In genomic region chr7:144097314-144097713, GRCm38 (mm10) we compare ENCODE assay signal across 8 mouse cellular contexts.
DNase-seq lines count a peak whose midpoint lies in the region; ATAC-seq and TF ChIP-seq lines count a peak whose summit lies in the region.

No protein-coding gene starts in this region.

- H3K4me2 ChIP-seq in hindbrain, embryonic 16.5 days (ENCODE audit: low read length): no peak overlapping the region

- no peaks in the 10 kb centered on the region for H3K36me3 ChIP-seq in hindbrain, embryonic 10.5 days
- H3K36me3 ChIP-seq in hindbrain, embryonic 16.5 days (ENCODE audit: control insufficient read depth, insufficient read depth, low read length): no peaks in the 10 kb centered on the region

- no peak overlapping the region for H3K27ac ChIP-seq in hindbrain, embryonic 10.5 days
- H3K27ac ChIP-seq in hindbrain, embryonic 16.5 days (ENCODE audit: low read depth, low read length): no peak overlapping the region
- no peak overlapping the region for H3K27ac ChIP-seq in cortical plate, adult 2 months (ENCODE audit: insufficient read depth, low read length)

- no peak overlapping the region for H3K4me3 ChIP-seq in hindbrain, embryonic 10.5 days
- H3K4me3 ChIP-seq in hindbrain, embryonic 16.5 days (ENCODE audit: low read length): no peak overlapping the region
- no peak overlapping the region for H3K4me3 ChIP-seq in cortical plate, adult 2 months (ENCODE audit: insufficient read depth, low read length)

- H3K4me1 ChIP-seq in hindbrain, embryonic 10.5 days (replicated peaks): peaks cover 18% of the 10 kb centered on the region
- no peaks in the 10 kb centered on the region for H3K4me1 ChIP-seq in hindbrain, embryonic 16.5 days (ENCODE audit: control insufficient read depth, insufficient read depth, low read depth, low read length)
- H3K4me1 ChIP-seq in cortical plate, adult 2 months (ENCODE audit: control insufficient read depth, insufficient read depth, low read length): peaks cover 2% of the 10 kb centered on the region; the same call in 1 of the 2 replicates

- no peak overlapping the region for H3K9ac ChIP-seq in hindbrain, embryonic 16.5 days (ENCODE audit: low read depth, low read length)

- no peak for ATAC-seq in hindbrain, embryonic 16.5 days

- no peaks in the 10 kb centered on the region for H3K27me3 ChIP-seq in hindbrain, embryonic 10.5 days (ENCODE audit: insufficient read depth, poor library complexity, severe bottlenecking)
- H3K27me3 ChIP-seq in hindbrain, embryonic 16.5 days (replicated peaks; ENCODE audit: control insufficient read depth, insufficient read depth, low read length): no peaks in the 10 kb centered on the region

- DNase-seq in hindbrain, embryonic 10.5 days (ENCODE audit: low spot score): peak; percentile 19
- DNase-seq in thymus, postnatal 0 days (ENCODE audit: low spot score): peak; percentile 15
- no peak for DNase-seq in thymus, adult 18-20 months
- DNase-seq in lung, postnatal 36 days: peak; percentile 8
- DNase-seq in frontal cortex, postnatal 25 days (ENCODE audit: low spot score in 2 of 2): no peak
- no peak for DNase-seq in heart, adult 8-10 months (ENCODE audit: low spot score)

- no peak for TF ChIP-seq POLR2A in cortical plate, adult 2 months (IDR thresholded peaks at IDR 0.05; ENCODE audit: extremely low read depth, insufficient read depth, low read length)

- H3K9me3 ChIP-seq in hindbrain, embryonic 10.5 days: no peaks in the 10 kb centered on the region
- no peaks in the 10 kb centered on the region for H3K9me3 ChIP-seq in hindbrain, embryonic 16.5 days (ENCODE audit: control insufficient read depth, low read length)

- 12% methylated on average over 2 of the region's 2 CpGs for WGBS in hindbrain, embryonic 10.5 days
- 11% methylated on average over 2 of the region's 2 CpGs for whole genome bisulfite sequencing in hindbrain, embryonic 16.5 days

- TF ChIP-seq CTCF in cortical plate, adult 2 months (IDR thresholded peaks at IDR 0.05; ENCODE audit: extremely low read depth, insufficient read depth, low read length): peak; percentile 78

Comparison
In these comparisons a context has a peak if more than half of its experiments do, and no peak if none do; other contexts are left out.
1. DNase-seq: peak in hindbrain, embryonic 10.5 days (single experiment), thymus, postnatal 0 days (single experiment) and lung, postnatal 36 days (single experiment); none in thymus, adult 18-20 months (0 of 2), frontal cortex, postnatal 25 days (0 of 2) and heart, adult 8-10 months (single experiment).